Mouse (Mus musculus) layer of hippocampus, adult 8-10 months (tissue): Measurements from ENCODE around the gene Parg. TPM values are rescaled to one million over a fixed set of nuclear protein-coding genes. Genes with fewer than 3 reads are reported as not detected.
"Not testable (repeated sequence)": the region's sequence is repeated elsewhere in the genome, so short reads cannot be mapped to it uniquely, and the experiment has no call there.

ENCODE experiments used
- DNase-seq, 2 experiments: peaks; one replicate each; pipeline ENCODE4 v3.0.0; 2022; ENCODE audit warnings: low spot score in 2 of 2
- total RNA-seq, 4 experiments: library from RNA; stranded (reverse); gene quantifications; 2 replicates each; pipeline ENCODE4 v1.2.4; 2022

Gene Parg
- 10 to 100 TPM; 37.5 to 47.8 (median 40.3) TPM for total RNA-seq

DNA sequence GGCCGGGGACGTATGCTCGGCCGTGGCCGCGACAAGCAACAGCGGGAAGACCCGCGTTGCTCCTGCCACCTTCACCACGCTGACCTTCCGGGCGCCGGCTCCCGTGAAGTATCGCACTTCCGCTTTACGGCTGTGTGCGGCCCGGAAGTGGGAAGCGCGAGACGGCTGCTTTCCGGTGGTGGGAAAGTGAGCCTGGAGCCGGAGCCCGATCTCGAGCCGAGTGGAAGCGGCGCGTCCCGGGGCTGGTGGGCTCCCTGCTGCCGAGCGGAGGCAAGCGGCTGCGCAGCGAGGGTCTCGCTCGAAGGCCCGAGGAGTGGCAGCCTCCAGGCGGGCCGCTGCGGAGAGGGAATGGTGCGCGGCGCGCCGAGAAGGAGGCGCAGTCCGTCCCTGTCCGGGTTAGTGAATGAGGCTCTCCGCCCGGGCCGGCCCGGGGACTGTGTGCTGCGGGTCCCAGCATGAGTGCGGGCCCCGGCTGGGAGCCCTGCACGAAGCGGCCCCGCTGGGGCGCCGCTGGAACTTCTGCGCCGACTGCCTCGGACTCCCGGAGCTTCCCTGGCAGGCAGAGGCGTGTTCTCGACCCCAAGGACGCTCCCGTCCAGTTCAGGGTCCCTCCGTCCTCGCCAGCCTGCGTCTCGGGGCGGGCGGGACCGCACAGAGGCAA is at the start of gene Parg, which contains the start of gene Timm23:
Parg (plus strand) TSS at position 159 of the 661 bp plus-strand sequence.
Timm23 (minus strand) TSS at position 108 of the 661 bp plus-strand sequence.
- peak; percentile 84 for DNase-seq

- DNase-seq, result no peak
Observed at GRCm38 (mm10) chr14:32152243-32152965, 49.3 kb upstream of the Parg start.

DNA sequence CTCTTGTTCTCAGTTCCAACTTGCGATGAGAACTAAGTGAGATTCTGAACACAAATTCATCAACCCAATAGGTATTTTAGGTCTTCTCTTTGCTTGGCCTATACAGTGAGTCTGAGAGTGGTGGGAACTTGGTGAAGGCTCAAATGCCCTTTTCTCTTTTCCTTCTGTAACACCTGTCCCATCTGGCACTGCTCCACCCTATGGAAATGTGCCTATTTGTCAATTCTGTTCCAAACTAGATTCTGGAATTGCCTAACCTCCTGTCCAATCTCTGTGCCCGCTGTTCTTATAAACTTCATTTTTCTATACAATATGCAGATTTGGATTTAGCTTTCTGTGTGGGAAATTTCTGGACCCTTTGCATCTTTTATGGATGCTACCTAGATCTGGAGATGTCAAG is 48.6 kb upstream of the Parg start:
- DNase-seq, result no peak

- DNase-seq, result no peak
Observed at GRCm38 (mm10) chr14:32154758-32155157, 47.0 kb upstream of the Parg start.

DNA sequence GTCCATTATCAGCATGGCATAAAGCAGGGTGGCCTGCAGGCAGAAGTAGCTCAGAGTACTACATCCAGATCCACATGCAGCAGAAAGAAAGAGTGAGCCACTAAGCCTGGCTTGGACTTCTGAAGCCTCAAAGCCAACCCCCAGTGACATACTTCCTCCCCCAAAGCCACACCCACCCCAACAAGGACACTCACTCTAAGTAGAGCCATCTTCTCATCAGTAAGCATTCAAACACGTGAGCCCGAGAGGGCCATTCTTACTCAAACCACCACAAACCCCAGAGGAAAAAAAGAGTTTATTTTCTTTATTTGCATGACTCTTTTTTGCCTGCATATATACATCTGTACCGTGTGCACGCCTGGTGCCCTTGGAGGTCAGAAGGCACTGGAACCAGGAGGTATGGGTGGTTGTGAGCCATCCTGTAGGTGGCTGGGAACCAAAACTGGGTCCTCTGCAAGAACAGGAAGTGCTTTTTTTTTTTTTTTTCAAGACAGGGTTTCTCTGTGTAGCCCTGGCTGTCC is 42.5 kb upstream of the Parg start:
- no peak for DNase-seq

DNA sequence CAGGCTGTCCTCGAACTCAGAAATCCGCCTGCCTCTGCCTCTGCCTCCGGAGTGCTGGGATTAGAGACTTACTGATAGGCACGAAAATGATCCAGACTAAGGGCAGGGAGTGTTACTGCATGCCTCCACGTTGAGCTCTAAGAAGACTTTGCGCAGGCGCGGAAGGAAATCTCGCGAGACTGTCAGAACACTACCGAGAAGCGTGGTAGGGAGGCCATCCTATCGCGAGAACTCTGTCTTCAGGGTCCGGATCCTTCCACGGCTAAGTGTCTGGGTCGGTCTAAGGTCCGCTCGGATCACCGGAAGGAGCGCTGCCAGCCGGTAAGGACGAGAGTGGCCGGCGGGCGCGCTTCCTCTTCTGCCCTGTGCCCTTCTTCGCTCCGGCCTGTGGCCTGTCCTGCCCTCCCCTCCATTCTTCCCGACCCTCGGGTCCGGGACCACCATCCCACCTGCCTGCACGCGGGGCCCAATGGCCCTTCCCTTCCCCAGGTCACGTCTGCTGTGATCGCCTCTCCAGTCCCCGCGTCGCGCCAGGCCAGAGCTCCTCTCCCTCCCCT is 42.0 kb upstream of the Parg start, which contains the start of gene Ncoa4:
Ncoa4 (plus strand) TSS at position 176 of the 557 bp plus-strand sequence.
- DNase-seq, result peak; percentile 98 to 99

- DNase-seq, result no peak
Observed at GRCm38 (mm10) chr14:32160563-32160962, 41.2 kb upstream of the Parg start.

- DNase-seq, result no peak
Observed at GRCm38 (mm10) chr14:32161090-32161885, 40.5 kb upstream of the Parg start.

DNA sequence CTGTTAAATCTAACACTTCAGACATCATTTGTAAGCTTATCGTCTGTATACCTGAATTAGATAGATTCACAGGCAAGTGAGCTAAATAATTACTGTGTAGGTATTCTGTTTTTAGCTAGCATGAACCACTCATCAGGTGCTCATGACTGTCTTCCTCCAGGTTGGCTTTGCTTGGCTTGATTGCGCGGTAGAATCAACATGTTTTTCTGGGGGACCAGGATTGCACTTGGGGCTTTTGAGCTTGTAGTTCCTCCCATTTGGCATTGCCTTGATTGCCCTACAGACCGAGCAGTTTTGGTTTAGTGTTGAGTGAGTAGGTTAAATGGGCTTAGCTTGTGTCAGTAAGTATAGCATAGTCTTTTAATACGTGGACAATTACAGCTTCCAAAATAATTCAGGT is 39.5 kb upstream of the Parg start:
- no peak for DNase-seq

GRCm38 (mm10) chr14:32163203-32163888 is 38.4 kb upstream of the Parg start:
- no peak for DNase-seq

DNA sequence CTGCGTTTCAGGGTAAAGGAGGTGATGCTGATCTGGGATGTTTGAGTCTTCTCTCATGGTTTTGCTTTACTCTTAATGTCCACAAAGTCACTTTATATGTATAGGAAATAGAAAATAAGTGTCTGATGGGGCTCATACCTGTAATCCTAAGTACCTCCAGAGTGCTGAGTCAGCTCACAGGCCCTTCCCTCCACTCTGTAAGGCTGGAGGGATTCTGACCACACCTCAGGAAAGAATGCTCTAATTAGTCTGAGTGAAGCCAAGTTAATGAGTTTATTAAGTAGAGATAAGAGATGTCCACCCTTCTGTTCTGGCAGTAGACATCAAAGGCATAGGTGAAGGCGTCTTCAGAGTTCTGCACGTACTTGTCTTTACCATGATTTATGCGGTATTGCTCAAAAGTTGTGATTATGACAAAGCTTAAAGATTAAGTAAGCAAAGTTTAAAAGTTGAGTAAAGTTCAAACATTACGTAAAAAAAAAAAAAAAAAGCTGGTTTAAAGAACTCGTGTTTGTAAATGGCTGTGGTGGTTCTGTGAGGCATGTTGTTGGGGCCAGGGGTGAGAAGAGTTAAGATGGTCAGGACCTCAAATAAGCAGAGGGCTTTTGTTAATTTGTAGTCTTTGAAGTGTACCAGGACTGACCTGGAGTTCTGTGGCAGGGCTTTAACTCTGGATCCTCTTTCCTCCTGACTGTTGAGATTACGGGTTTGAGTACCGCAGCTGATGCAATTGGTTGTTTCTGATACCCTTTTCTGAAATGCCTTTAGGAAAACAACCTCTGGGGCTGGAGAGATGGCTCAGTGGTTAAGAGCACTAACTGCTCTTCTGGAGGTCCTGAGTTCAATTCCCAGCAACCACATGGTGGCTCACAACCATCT is 37.3 kb upstream of the Parg start:
- DNase-seq, result no peak

- DNase-seq, result peak; percentile 19 to 23
Observed at GRCm38 (mm10) chr14:32165278-32166061, 36.3 kb upstream of the Parg start.

- no peak for DNase-seq
Observed at GRCm38 (mm10) chr14:32166062-32166441, 35.7 kb upstream of the Parg start.

GRCm38 (mm10) chr14:32166840-32167239 is 34.9 kb upstream of the Parg start:
- DNase-seq, result no peak

DNA sequence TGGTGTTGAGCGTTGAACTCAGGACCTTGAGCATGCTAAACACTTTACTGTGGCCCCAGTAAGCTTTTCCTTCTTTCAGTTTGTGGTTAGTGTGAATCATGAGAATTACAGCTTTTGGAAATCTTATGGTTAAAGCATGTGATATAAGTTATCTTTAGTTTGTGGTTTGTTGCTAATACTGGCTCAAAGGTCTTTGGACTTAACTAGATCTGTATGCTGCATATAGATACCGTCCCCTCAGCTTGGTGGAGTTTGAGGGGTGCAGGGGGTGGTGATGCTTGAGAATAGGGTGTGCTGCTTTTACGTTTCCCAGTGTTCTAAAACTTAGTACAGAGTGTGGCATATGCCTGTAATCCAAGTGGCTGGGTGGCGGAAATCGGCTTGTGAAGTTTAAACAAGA is 34.4 kb upstream of the Parg start:
- no peak for DNase-seq

DNA sequence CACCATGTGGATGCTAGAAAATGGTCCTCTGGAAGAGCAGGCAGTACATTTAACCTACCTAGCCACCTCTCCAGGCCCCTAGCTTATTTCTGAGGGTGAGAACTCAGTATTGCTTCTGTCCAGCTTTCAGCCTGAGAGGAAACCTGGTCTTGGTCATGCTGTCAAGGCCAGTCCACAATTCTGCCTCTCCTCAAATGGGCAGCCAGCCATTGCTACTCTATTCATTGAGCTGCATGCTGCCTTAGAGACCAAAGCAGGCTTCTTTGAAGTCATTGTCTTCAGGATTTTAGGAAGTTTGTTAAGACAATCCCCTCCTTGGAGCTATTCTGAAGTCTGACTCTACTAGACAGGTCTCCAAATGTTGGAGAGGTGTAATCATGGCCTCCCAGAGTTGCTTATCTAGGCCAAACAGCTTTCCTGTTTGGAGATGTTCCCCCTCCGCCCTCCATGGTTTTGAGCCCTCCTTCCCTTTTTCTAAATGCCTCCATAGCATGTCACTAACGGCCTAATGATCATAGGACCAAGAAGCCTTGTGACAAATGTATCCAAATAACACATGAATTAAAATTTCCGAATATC is 33.0 kb upstream of the Parg start:
- no peak for DNase-seq

GRCm38 (mm10) chr14:32170137-32170536 is 31.6 kb upstream of the Parg start:
- DNase-seq, result no peak

GRCm38 (mm10) chr14:32175310-32175709 is 26.4 kb upstream of the Parg start:
- no peak for DNase-seq

- not testable (repeated sequence) for DNase-seq
Observed at GRCm38 (mm10) chr14:32176590-32176989, 25.2 kb upstream of the Parg start.
